Mouse (Mus musculus) frontal cortex, postnatal 36 days (tissue): ENCODE results near the gene Grb2.

ENCODE experiments used
- DNase-seq, 2 experiments: peaks; one replicate each; pipeline ENCODE4 v3.0.0; 2022; ENCODE audit warnings: low spot score in 2 of 2

The Grb2 gene

DNA sequence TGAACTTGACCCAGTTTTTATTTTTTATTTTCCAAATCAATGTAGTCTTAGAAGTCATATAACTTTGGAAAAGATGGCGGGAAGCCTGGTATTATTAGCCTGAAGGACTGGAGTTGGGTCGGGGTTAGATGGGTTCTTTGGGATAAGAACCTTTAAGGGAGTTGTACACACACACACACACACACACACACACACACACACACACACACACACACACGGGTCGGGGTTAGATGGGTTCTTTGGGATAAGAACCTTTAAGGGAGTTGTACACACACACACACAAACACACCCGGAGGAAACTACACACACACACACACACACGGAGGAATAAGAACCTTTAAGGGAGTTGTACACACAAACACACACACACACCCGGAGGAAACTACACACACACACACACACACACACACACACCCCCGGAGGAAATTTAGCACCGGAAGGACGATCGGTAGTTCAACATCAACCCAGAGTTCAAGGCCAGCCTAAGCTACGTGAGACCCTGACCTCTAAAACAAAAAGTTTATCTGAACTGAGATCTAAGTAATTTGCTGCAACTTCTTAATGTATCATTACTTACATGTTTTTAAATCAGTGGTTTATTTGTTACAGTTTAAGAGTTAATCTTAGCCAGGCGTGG is 79.8 kb downstream of the Grb2 start:
- DNase-seq: no peak

DNA sequence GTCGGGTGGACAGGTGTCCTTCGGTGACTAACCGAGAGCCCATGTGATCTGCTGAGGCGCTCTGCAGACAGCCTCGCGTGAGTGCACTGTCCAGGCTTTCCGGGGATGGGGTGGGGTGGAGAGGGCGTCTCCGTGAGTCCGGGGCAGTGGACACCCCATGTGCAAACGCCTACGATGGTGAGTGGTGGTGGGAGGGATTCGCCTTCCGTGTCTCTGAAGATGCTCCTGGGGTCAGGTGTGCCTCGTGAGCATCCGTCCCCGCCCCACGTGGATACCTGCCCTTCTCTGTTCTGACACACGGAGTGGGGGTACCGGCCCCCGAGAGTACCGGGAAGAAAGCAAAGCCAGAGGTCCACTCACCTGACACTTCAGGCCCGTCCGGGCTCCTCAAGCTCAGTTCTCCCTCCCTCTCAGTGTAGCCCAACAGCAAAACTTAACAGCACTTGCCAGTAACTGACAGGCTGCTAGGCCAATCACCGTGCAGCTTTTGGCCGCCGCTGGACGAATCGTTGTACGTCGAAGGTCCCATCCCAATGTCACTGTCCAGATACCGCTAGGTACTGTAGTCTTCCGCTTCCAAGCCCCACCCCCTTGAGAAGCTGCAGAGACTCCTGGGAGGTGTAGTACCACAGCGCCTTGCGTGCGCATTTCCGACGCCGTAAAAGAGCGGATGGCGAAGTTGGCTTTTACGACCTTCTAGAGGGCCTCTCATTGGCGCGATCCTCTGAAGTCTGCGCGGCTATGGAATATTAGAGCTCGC is 80.5 kb downstream of the Grb2 start, which contains the start of gene Slc25a19:
Slc25a19 (minus strand) TSS at position 591 of the 760 bp plus-strand sequence.
- DNase-seq: peak; percentile 100

DNA sequence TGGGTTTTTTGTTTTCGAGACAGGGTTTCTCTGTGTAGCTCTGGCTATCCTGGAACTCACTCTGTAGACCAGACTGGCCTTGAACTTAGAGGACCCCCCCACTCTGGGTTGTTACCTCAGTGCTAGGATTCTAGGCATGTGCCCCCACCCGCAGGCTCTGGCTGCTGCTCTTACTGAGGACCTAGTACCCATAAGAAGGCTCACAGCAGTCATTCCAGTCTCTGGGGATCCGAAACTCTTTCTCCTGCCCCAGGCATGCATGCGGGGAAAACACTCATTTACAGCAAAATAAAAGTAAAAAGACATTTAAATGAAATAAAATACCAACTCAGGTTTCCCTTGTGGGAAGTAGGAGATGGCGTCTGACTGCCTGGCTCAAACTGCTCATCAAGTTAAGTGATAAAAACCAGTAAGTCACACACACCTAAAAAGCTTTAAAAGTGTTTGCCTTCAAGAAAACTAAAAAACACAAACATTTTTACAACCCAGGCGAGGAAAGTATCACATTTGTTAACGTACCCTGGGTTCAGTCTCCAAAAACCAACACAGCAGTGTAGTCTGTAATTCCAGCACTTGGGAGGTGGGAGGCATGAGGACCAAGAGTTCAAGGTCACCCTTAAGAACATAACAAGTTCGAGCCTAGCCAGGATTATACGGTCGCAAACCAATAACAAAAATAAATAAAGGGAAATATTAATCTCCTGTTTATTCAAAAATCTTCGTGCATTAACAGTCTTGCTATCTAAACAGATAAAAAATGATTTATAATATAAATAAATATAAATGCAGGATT is 81.4 kb downstream of the Grb2 start:
- DNase-seq: no peak

DNA sequence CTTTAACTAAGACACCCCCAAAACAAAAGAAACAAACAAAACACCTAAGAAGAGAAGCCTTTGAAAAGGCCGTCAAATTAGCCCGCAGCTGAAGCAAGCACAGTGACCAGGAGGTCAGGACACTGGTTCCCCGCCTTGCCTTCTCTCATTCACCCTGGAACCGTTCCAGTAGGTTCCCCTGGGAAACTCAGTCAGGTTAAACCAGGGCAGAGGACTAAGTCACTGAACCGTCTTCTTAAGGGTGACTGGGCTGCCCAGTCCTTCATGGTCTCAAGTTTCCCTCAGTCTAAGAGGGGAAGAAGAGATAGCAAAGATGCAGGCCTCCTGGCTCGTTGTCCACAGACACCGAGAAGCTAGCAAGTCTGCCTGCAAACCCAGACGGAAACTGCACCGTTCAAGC is 82.5 kb downstream of the Grb2 start:
- no peak for DNase-seq

DNA sequence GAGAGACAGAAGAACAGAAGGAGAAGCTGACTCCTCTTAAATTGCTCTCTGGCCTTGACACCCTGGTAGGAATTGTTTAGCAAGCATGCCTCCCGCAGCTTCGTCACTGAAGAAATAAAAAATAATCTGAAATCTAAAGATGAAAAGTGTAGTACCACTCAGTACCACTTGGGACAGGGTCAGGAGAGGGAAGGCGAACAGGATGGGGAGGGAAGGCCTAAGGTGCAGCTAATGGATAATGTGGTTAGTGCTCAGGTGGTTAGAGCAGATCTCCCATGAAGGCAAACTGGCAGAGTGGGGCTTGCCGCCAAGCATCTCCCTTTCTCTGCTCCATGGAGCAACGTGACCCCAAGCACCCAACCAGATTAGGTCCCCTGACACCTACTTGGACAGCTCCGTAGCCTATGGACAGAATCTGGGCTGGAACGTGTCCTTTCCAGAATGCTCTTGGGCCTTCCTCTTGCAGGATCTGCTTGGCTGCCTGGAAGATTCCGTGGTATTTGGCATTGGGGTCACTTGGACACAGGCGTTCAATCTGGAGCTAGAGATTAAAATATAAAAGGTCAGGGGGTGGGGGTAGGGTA is 84.8 kb downstream of the Grb2 start:
- DNase-seq: no peak

- DNase-seq: no peak
Observed at GRCm38 (mm10) chr11:115619949-115620348, 88.4 kb downstream of the Grb2 start.

- no peak for DNase-seq
Observed at GRCm38 (mm10) chr11:115618732-115619516, 89.5 kb downstream of the Grb2 start.

DNA sequence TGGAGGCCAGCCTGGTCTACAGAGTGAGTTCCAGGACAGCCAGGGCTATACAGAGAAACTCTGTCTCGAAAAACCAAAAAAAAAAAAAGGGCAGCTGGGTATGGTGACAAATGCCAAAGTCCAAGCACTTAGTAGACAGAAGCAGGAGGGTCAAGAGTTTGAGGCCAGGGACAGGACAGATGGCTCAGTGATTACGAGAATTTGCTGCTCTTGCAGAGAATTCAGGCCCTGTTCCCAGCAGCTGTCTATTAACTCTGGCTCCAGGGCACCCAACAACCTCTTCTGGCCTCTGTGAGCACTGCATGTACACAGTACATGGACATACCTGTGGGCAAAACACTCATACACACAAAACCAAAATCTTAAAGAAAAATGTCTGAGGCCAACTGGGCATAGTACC is 90.4 kb downstream of the Grb2 start:
- no peak for DNase-seq

- no peak for DNase-seq
Observed at GRCm38 (mm10) chr11:115616893-115617292, 91.5 kb downstream of the Grb2 start.

DNA sequence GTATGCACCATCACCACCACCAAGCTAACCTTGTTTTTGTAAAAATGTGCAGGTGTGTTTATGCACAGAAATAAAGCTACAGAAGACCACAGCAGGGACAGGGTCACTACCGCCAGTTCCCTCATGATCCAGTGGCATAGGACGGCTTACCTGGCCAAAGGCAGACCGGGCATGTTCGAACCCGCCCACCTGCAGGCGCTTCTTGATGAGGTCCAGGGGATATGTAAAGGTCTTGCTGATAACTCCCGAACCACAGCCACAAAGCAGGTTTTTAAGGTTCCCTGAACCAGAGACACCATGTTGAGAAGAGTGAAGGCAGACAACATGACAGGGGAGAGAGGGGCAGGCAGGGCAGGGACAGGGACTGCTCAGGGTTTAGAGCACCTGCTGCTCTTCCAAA is 92.0 kb downstream of the Grb2 start:
- no peak for DNase-seq

GRCm38 (mm10) chr11:115615875-115616274 is 92.5 kb downstream of the Grb2 start:
- DNase-seq: no peak

- no peak for DNase-seq
Observed at GRCm38 (mm10) chr11:115615108-115615825, 93.1 kb downstream of the Grb2 start.

- DNase-seq: no peak
Observed at GRCm38 (mm10) chr11:115614346-115615107, 93.9 kb downstream of the Grb2 start.

DNA sequence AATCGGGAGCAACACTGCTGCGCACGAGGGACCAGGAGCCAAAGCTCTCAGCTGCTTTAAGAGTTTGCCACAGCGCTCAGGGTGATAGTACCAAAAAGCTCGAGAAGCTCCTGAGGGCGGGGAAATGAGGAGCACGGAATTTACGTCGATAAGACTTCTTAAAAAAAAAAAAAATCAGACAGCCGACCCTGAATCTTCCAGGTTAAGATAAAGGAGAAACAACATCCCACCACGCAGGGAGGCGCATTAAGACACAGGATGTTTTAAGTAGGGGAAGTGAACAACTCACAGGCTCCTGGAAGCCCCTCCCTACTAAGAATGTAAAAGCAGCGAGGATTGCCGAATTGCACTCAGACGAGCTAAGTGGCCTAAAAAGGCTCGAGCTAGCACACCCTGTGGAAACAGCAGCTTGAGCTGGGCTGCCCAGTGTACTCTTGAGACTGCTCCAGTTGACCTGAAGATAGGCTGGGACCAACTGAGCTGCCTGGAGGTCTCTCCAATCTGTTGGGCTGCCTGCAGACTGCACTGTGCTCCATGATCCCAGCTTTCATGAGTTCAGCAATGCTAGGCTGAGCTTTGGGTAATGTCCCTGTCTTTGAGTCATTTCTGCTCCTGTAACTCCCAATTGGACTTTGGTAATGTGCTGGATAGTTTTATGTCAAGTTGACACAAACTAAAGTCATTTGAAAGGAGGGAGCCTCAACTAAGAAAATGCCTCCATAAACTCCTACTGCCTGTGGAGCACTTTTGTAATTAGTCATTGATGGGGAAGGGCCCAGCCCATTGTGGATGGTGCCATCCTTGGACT is 95.1 kb downstream of the Grb2 start:
- peak in 1 of 2 experiments; percentile 16 for DNase-seq

GRCm38 (mm10) chr11:115612410-115613137 is 95.8 kb downstream of the Grb2 start, which contains the start of gene Mif4gd:
Gene Mif4gd, minus strand, starts transcription at chr11:115612969.
- peak; percentile 68 to 75 for DNase-seq

DNA sequence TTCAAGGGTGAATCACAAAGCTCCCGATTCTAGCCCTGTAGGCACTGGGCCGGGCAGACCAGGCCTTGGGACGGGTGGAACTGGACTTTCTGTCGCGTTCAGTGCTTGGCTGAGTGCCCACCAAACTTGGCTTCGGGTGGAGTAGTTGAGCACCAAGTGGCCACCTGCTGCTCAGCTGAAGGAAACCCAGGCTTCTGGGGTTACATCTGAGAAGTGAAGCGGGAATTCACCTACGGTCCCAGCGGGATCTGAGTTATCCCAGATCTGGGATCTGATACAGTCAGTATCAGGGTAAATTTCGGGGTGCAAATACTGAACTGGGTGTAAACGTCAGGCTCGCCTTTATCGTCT is 96.4 kb downstream of the Grb2 start:
- peak; percentile 49 to 51 for DNase-seq

- no peak for DNase-seq
Observed at GRCm38 (mm10) chr11:115611173-115611572, 97.2 kb downstream of the Grb2 start.

DNA sequence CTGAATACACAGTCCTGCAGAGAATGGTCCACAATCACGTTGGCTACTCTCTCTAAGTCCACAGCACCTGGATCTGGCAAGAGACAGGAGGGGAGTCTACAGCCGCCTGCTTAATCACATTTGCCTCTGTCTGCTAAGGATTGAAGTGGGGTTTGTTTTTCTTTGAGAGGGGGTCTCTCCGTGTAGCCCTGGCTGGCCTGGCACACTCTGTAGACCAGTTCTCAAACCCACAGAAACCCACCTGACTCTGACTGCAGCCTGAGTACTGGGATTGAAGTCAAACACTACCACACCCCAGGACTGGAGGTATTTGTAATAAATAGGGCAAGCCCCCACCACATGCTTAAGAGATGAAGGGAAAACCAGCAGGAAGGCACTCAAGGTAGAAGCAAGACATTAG is 98.8 kb downstream of the Grb2 start:
- DNase-seq: no peak
